Mouse (Mus musculus) neutrophil, adult 5-6 weeks (primary cell): Measurements from ENCODE around the gene Tdg. TPM values are rescaled to one million over a fixed set of nuclear protein-coding genes. Genes with fewer than 3 reads are reported as not detected.
A peak's percentile ranks its signal among the peaks of the same experiment; 100 is the strongest.

Source experiments
- ATAC-seq: fragments of 151-379, 151-347 bp; 2 replicates; pipeline ENCODE4 v1.8.0; 2017; ENCODE audit warnings: mild to moderate bottlenecking, moderate TSS enrichment; ENCODE audit not compliant: insufficient number of reproducible peaks, poor library complexity, low FRiP score, severe bottlenecking; ENCODE audit errors: extremely low read depth
- total RNA-seq: library from RNA; stranded (forward); fragments of 200-1000 nt; gene quantifications from 2 replicates; pipeline ENCODE4 v1.2.3, GENCODE M21; 2017

Tdg gene
- total RNA-seq, 1 experiment from 2014 or later = 47.0 TPM

- ATAC-seq = no peak
Observed at GRCm38 (mm10) chr10:82654581-82654980, 25.0 kb downstream of the Tdg start.

- ATAC-seq = no peak
Observed at GRCm38 (mm10) chr10:82661820-82662219, 32.2 kb downstream of the Tdg start.

GRCm38 (mm10) chr10:82662267-82662990 lies 32.8 kb downstream of the Tdg start:
- ATAC-seq = peak; percentile 21; the same call in 1 of the 2 replicates

GRCm38 (mm10) chr10:82663289-82663688 lies 33.7 kb downstream of the Tdg start:
- ATAC-seq = no peak

- ATAC-seq = no peak
Observed at GRCm38 (mm10) chr10:82665951-82666350, 36.3 kb downstream of the Tdg start.

- ATAC-seq = peak; percentile 87
Observed at GRCm38 (mm10) chr10:82666436-82667234, 37.0 kb downstream of the Tdg start.

- ATAC-seq = peak; percentile 43; the same call in 1 of the 2 replicates
Observed at GRCm38 (mm10) chr10:82670205-82670604, 40.6 kb downstream of the Tdg start.

- ATAC-seq = no peak
Observed at GRCm38 (mm10) chr10:82676949-82677348, 47.3 kb downstream of the Tdg start.

- no peak for ATAC-seq
Observed at GRCm38 (mm10) chr10:82680769-82681168, 51.1 kb downstream of the Tdg start.

- no peak for ATAC-seq
Observed at GRCm38 (mm10) chr10:82681639-82682038, 52.0 kb downstream of the Tdg start.

- ATAC-seq = no peak
Observed at GRCm38 (mm10) chr10:82685440-82685839, 55.8 kb downstream of the Tdg start.

GRCm38 (mm10) chr10:82689681-82690211 lies 60.1 kb downstream of the Tdg start:
- ATAC-seq = no peak

- no peak for ATAC-seq
Observed at GRCm38 (mm10) chr10:82690494-82690893, 60.9 kb downstream of the Tdg start, which contains the start of gene Glt8d2. Gene Glt8d2, minus strand, starts transcription at chr10:82690650.

GRCm38 (mm10) chr10:82695956-82696355 lies 66.3 kb downstream of the Tdg start, which contains the start of gene Hcfc2:
Gene Hcfc2, plus strand, starts transcription at chr10:82696160.
- no peak for ATAC-seq

GRCm38 (mm10) chr10:82696453-82697079 lies 66.9 kb downstream of the Tdg start:
- no peak for ATAC-seq

- ATAC-seq = peak; percentile 83
Observed at GRCm38 (mm10) chr10:82697305-82697898, 67.8 kb downstream of the Tdg start.

- peak; percentile 73 for ATAC-seq
Observed at GRCm38 (mm10) chr10:82698712-82699261, 69.2 kb downstream of the Tdg start.

- ATAC-seq = peak; percentile 28; the same call in 1 of the 2 replicates
Observed at GRCm38 (mm10) chr10:82699296-82699941, 69.8 kb downstream of the Tdg start.
